Mouse (Mus musculus) lung, postnatal 25 days (tissue): ENCODE data around the gene 6030445D17Rik.
A peak's percentile ranks its signal among the peaks of the same experiment; 100 is the strongest.

Experiments used
- DNase-seq: peaks from one replicate; pipeline ENCODE4 v3.0.0; 2022; ENCODE audit warnings: low spot score

Gene 6030445D17Rik

GRCm38 (mm10) chr4:136459210-136459609 is 2.8 kb upstream of the 6030445D17Rik start:
- DNase-seq: no peak

DNA sequence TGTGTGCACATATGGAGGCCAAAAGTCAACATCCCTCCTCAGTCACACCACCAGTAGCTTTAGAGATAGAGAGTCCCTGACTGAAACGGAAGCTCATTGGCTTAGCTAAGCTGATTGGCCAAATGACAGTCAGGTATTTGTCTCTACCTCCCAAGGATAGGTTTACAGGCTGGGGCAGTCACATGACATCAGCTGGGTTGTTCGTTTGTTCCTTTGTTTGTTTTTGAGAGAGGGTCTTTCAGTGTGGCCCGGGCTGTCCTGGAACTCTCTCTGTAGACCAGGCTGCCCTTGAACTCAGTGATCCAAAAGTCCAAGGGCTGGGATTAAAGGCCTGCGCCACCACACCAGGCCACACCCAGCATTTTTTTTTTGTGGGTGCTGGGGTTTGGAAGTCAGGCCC is 844 bp upstream of the 6030445D17Rik start:
- DNase-seq: no peak

GRCm38 (mm10) chr4:136461761-136462085 is 327 bp upstream of the 6030445D17Rik start:
- peak; percentile 12 for DNase-seq

DNA sequence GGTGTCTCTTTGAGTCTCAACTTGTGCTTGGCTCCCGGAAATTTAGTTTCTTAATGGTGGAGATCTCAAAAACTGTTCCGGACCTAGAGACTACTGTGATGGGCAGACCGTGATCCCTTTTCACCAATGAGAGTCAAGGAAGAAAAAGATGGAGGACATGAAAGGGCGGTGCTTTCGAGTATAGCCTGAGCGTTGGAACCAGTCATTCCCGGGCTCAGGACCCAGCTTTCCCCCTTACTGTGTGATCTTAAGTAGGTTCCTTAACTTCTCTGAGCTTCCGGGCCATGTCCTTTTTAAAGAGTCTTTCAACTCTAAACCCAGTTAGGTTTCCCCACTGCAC is 759 bp downstream of the 6030445D17Rik start:
- DNase-seq: peak; percentile 48

DNA sequence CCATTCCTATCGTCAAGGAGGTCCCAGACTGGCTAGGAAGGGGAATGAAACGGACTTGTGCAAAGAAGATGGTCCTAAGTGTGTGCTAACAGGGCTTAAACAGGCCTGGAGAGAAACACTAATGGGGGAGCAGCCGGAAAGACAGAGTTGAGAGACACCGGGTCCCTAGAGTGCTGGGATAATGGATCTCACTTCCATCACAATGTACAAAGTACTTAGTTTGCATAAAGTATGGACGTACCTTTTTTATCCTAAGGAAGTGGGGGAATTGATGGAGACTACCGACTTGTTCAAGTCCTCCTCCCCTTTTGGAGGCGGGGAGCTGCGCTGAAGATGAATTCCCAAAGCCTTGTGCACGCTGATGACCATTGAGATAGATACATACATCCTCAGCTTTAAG is 1.4 kb downstream of the 6030445D17Rik start:
- no peak for DNase-seq

DNA sequence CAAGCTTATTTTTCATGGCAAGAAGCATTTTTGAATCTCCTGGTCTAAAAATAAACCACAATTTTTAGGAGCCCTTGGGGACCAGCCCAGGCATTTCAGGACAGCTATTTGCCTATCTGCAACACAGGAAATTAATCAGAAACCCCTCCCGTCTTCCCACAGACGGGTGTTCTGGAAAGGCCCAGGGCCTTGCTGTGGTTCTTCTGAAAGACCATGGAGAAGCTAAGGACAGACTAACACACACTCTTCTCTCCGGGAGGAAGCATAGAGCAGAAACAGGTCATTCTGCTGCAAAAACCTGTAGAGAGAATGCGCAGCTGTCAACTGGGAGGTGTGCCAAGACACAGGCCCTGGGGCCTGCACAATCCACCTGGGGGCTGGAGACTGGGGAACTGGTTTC is 4.2 kb downstream of the 6030445D17Rik start:
- DNase-seq: no peak

DNA sequence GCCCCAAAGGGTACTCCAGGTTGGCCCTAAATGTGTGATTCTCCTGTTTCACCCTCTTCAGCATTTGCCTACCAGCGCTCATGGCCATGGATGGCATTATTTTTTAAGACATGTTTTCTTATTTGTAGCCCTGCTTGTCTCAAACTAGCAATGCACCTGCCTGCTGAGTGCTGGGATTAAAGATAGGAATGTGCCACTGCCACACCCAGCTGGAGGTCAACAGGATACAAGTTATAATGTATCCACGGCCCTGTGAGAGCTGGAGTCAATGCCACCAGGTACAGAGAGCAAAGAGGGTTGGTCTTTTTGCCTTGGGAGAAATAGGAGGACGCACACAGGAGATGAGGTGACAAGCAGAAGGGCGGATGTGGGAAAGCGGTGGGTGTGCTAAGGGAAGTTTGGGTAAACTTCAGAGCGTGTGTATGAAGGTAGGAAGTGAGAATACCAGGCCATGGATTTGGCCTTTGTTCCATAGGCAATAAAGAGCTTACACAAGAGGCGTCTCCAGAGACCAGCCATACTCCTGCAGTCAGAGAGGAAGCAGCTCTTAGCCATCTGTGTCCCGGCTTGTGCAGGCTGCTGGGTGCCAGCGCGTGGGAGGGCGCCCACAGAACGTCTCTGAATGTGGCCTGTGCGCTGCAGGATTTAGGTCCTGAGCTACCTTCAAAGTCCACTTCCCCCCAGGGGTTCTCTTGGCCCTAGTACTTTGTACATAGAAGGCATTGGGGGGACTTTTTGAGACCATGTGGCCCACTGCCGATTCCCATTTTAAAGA is 6.7 kb downstream of the 6030445D17Rik start:
- peak; percentile 42 for DNase-seq

- DNase-seq: peak; percentile 93
Measured at GRCm38 (mm10) chr4:136469371-136469903, 7.4 kb downstream of the 6030445D17Rik start, which contains the start of gene Luzp1. Luzp1 (plus strand) TSS chr4:136469761.

GRCm38 (mm10) chr4:136469941-136470346 is 7.9 kb downstream of the 6030445D17Rik start:
- DNase-seq: peak; percentile 61

- peak; percentile 24 for DNase-seq
Measured at GRCm38 (mm10) chr4:136470347-136471071, 8.5 kb downstream of the 6030445D17Rik start.

- no peak for DNase-seq
Measured at GRCm38 (mm10) chr4:136476692-136477091, 14.6 kb downstream of the 6030445D17Rik start.

DNA sequence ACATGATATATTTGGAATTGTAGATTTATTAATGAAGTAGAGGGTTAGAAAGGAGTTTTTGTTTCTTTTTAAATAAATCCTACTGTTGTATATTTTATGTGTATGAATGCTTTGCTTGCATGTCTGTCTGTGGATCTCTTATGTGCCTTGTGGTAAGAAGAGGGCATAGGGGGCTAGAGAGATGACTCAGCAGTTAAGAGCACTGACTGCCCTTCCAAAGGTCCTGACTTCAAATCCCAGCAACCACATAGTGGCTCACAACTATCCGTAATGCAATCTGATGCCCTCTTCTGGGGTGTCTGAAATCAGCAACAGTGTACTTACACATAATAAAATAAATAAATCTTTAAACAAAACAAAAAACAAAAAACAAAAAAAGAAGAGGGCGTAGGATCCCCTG is 24.5 kb downstream of the 6030445D17Rik start:
- no peak for DNase-seq

DNA sequence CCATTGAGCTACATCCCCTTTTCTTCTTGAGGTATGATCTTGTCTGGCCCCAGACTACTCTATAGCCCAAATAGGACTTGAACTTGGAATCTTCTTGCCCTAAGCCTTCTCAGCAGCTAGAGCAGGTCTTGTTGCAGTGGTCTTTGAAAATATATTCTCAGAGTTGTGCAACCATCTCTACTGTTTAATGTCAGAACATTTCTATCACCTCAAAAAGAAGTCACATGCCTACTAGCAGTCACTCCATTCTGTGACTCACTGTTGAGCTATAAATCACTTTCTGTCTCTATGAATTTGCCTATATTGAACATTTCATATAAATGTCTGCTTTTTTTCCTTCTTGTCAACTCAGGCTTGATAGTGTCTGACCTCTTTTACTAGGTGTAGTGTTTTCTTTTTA is 33.9 kb downstream of the 6030445D17Rik start:
- DNase-seq: no peak

- DNase-seq: peak; percentile 23
Measured at GRCm38 (mm10) chr4:136505426-136506215, 43.6 kb downstream of the 6030445D17Rik start.

DNA sequence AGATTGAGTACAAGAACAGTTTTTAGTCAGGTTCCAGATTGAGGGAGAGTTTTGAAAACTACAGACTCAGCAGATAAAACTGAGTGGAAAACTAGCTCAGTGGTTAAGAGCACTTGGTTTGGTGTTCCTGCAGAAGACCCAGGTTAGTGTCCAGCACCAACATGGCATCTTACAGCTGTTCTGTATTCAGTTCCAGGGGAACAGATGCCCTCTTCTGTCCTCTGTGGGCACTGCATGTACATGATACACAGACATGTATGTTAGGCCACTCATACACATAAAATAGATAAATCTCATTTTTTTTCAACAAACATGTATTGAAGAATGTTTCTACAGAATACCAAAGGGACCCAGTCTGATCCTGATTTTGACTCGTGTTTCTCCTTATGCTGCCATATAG is 47.8 kb downstream of the 6030445D17Rik start:
- peak; percentile 31 for DNase-seq

DNA sequence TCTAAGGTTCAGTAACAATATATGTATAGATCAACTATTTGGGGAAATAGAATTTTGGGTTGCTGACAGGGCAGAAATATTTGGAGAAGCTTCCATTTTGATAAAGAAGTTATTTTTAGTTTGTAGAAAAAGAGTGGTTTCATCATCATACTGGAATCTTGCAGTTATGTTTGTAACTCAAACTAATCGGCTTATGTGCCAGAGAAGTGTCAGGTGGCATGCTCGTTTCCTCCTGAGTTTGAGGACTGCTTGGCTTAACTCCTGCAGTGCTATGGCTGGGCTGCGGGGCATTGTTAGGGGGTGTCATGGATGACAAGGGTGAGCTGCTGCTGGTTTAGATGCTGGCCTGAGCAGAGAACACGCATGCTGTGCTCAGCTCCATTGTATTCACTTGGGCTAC is 49.7 kb downstream of the 6030445D17Rik start:
- DNase-seq: no peak

DNA sequence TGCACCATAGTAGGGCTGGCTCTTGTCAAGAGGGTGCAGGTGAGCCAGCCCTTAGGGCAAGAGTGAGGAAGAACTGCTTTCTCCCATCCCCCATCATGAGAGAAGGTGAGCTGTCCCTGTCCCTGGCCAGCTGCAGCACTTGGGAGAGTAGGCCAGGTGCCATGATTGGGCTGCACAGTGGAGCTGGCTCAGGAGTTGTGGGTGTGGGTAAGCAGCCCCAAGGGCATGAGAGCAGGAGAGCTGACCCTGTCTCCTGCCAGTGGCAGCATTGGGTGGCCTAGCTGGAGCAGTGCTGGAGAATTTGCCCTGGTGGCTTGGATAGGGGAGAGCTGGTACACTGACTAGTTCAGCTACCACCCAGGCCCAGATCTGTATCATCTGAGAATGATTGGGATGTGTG is 50.9 kb downstream of the 6030445D17Rik start:
- DNase-seq: no peak
